Mouse (Mus musculus) kidney, adult 2 months (tissue): ENCODE data around the gene Atp6v0c.

Experiments
- CTCF ChIP-seq: fragments of 200-500 bp; conservative IDR thresholded peaks from 2 replicates; pipeline ENCODE4 v1.5.1; 2011; ENCODE audit warnings: low read depth, mild to moderate bottlenecking, control low read depth, low read length, moderate library complexity, mixed read lengths; ENCODE audit not compliant: insufficient read depth, insufficient read length
- POLR2A ChIP-seq: fragments of 200-500 bp; IDR thresholded peaks from one replicate; pipeline ENCODE4 v1.6.1; 2011; ENCODE audit warnings: low read depth, low read length, control low read depth

DNA sequence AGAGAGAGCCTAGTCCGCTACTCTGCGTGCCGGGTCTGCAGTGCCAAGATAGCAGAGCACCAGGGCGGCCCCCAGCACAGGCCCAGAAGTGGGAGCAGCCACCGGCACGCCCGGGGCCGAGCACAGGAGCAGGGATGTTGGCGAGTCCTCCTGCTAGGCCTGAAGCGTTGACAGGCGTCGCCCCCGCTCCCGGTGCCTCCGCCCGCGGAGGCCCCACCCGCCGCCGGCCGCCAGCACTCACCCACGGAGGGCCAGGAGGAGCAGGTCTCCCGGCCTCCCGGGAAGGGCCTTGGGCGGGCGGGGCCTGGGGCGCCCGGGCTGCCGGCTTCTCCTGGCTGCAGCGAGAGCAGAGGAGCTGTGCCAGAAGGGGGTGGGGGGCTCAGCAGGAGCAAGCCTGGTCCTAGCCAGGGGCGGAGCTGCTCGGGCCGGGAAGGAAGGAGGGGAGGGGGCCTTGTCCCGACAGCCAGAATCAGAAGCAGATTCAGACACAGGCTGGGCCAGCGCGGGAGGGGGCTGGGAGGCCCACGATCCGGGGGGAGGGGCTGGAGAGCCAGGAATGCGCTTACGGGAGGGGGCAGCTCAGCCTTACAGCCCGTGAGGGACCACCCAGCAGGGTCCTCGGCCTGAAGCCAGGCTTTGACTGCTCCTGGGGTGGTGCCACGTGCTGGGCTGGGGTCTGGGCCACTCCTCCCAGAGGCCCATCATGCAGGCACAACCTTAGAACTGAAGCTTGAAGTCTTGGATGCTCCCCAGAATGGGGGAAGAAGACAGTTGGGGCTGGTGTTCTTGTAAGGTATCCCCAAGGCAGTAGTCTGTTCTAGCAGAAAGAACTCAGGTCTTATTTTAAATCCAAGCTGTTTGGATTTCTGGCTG is 39.8 kb upstream of the Atp6v0c start, which contains the start of gene Ntn3:
- TF ChIP-seq CTCF, result no peak
- TF ChIP-seq POLR2A, result no peak
